Mouse (Mus musculus) adrenal gland, postnatal 4 days (tissue): ENCODE data around the gene Tcp10c. TPM values are rescaled to one million over a fixed set of nuclear protein-coding genes. Genes with fewer than 3 reads are reported as not detected.
"Not testable (repeated sequence)": the region's sequence is repeated elsewhere in the genome, so short reads cannot be mapped to it uniquely, and the experiment has no call there.

Source experiments
- DNase-seq, 2 experiments: peaks; one replicate each; pipeline ENCODE4 v3.0.0; 2021 to 2022; ENCODE audit warnings: low spot score in 2 of 2, mixed read lengths in 2 of 2
- total RNA-seq, 2 experiments: library from RNA; stranded (reverse); gene quantifications; 2 replicates each; pipeline ENCODE4 v1.2.3; 2021

Gene Tcp10c
- total RNA-seq, 2 experiments from 2014 or later = not detected

DNA sequence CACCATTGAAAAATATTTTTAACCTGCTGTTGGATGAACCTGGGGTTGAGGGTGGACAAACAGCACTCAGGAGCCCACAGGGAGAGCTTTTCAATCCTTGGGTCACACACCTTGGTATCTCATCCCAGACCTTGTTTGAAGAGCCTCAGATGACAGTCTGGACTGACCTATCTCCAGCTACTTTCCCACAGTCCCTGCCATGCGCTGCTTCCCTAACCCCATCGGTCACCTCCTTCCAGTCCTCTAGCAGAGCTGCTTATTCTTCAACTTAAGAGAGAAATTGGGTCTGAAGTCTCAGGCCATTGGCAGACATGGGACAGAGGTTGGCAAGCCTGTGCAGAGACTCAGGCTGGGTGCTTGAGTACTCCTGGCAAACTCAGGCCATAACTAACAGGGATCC lies 26.9 kb downstream of the Tcp10c start:
- DNase-seq = not testable (repeated sequence)

DNA sequence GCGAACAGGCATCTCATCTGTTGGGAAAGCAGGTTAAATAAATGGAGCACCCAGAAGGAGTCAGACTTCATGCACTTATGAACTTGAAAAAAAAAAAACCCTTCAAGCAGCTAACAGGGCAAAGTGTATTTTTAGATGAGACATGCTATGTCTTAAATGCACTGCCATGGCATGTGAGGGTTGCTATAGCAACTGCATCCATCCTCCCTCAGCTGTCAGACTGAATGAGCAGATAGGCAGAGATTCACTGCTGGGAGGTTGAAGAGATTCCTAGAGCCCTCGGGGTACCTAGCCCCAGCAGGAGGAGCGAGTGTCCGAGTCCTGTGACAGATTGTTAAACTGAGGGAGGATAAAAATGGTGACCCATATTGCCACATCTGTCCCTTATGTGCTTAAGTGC lies 36.6 kb downstream of the Tcp10c start:
- DNase-seq = not testable (repeated sequence)

DNA sequence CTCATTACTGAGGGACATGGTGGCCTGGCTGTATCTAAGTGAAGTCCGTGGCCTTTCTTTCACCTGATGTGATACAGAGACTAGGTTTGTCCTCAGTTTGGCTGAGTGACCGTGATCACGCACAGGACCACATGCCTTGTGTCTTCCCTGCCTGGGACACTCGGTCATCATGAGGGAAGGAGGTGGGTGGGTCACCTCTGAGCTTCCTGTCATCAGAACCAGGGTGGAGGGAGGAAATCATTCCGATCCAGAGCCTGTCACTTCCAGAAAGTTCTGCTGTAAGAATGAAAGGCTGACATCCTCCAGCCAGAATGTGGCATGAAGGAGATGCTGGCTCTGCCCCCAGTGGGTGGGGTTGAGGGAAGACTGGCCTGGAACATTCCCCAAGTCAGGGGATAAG lies 45.6 kb downstream of the Tcp10c start:
- DNase-seq = not testable (repeated sequence)

DNA sequence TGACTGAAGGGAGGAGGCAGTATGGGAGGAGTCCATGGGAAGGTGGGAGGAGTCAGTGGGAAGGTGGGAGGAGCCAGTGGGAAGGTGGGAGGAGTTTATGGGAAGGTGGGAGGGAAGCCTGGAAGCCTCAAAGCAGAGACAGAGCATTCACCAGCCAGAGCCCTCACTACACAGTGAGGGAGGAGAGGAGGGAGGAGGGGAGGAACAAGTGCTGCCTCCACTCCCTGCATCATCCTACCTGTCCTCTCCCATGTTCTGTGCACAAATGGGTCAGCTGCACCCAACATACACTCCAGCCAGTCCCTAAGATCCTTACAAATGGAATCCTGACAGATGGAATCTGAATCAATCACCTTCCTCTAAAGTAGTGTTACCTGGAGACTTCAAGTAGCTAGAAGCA lies 47.7 kb downstream of the Tcp10c start:
- DNase-seq = not testable (repeated sequence)

DNA sequence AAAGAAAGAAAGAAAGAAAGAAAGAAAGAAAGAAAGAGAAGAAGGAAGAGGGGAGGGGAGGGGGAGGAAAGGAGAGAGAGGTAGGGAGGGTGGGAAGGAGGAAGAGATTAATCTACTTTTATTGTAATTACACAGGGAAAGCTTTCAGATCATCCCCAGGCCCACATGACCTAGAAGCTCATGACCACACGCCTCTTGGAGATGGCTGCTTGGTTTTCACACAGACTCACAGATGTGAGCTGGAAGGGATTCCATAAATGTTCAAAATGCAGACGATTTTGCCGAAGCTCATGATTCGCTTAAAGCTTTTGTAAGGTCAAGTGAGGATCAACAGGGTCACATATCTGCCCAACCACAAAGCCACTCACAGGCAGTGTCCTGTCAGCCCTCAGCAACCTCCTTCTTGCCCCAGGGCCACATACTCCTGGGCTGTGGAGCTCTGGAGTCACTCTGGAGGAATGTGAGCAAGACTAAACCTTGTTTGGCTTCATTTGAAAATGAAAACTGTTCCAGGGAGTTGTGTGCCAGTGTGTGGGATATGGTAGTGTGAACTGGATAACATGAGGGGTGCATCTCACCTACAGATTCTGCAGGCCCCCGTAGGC lies 49.3 kb downstream of the Tcp10c start:
- DNase-seq = not testable (repeated sequence)

DNA sequence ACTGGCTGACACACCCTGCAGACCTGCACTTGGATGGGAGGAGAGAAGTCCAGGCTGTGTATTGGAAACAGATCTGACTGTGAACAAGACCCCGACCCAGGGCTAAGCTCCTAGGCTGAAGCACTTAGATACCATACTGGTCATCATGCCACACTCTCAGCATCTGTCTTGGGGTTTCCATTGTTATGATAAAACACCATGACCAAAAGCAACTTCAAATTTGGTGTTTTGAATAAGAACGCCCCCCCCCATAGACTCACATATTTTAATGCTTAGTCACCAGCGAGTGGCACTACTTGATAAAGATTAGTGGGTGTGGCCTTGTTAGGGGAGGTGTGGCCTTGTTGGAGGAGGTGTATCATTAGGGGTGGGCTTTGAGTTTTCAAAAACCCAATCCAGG lies 51.7 kb downstream of the Tcp10c start:
- not testable (repeated sequence) for DNase-seq

DNA sequence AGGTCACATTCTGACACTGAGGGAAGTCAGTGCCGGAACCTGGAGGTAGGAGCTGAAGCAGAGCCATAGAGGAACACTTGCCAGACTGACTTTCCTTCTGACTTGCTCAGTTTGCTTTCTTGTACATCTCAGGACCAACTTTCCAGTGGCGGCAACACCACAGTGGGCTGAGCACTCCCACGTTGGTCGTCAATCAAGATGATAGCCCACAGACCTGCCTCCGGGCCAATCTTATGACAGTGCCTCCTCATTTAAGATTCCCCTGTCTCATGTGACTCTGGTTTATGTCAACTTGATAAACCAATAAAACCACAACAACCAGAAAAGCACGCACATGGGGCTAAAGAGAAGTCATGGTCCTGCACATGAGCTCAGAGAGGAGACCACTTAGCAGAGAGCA lies 52.3 kb downstream of the Tcp10c start:
- DNase-seq = not testable (repeated sequence)

DNA sequence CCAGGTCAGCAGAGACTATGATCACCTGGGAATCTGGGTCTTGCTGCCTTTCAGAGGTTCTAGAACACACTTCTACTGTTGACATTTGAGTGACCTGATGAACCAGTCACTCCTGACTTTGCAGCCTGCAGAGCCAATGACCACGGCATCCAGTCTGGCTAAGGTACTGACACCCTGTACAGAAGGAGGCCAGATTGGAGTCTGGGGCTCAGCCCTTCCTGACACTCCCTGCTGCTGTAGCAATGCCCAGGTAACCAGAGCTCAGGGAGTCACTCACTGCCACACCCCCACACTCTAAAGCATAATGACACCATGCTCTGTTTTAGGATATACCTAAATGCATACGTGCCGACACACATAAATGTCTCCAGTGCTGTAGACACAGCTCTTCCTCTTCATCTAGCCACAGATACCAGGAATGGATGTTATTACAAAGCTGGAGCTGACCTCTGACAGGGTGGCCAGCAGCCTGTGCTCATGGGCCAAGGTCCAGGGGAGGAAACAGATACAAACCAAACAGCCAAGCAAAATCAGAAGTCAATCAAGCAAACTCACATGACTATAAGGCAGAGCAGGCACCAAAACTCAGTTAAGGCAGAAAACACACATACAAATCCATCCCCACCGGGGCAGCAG lies 53.4 kb downstream of the Tcp10c start:
- not testable (repeated sequence) for DNase-seq

DNA sequence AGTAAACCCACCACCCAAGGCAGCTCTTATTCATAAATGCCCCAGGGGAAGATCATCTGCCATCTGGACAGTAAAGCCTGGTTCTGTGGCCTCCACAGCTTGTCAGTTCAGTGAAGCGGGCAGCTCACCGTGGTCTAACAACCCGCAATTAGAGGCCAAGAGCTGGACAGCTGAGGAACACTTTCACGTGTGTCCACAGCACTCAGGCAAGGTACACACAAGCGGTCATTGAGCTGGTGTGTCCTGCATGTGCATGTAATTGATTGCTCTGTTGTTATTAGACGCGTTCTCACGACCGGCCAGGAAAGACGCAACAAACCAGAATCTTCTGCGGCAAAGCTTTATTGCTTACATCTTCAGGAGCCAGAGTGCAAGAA lies 53.9 kb downstream of the Tcp10c start:
- not testable (repeated sequence) for DNase-seq

DNA sequence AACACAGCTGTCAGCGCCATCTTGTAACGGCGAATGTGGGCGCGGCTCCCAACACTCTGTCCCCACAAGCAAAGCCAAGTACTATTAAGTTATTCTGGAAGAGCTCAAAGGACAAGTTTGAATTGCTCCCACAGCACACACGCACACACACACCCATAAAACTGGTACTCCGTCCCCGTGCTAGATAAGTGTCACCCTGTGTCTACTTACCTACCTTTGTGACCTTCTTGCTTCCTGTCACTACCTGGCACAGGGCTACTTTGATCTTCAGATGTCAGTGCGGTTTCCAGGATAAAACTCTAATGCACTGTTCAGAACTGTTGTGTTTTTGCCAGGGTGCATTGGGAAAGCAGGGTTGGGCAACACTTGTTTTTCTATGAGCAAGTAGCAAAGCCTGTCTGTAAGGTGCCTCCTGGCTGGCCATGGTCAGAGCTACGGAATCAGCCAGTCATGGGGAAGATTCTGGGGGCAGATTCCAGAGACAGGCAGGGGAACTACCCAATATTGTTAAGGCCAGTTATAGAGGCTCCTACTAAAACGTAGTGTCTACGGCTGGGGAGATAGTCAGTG lies 66.7 kb downstream of the Tcp10c start:
- not testable (repeated sequence) for DNase-seq

DNA sequence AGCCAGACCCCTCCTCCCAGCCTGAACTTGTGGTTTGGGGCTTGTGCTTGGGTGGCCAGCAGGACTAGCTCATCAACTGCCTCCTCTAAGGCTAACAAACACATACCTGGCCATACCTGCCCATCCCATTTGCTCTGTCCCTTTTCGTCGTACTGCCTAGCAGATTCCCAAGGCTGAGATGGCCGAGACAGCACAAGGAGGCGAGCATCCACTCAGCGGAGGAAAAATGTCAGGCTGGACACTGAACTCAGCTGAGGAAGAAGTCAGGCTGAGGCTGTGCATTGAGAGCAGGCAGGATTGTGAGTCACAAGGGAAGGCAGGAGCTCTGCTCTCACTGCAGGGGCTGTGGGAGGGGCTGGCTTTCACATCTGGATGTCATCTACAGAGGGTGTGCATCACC lies 68.3 kb downstream of the Tcp10c start:
- DNase-seq = not testable (repeated sequence)

DNA sequence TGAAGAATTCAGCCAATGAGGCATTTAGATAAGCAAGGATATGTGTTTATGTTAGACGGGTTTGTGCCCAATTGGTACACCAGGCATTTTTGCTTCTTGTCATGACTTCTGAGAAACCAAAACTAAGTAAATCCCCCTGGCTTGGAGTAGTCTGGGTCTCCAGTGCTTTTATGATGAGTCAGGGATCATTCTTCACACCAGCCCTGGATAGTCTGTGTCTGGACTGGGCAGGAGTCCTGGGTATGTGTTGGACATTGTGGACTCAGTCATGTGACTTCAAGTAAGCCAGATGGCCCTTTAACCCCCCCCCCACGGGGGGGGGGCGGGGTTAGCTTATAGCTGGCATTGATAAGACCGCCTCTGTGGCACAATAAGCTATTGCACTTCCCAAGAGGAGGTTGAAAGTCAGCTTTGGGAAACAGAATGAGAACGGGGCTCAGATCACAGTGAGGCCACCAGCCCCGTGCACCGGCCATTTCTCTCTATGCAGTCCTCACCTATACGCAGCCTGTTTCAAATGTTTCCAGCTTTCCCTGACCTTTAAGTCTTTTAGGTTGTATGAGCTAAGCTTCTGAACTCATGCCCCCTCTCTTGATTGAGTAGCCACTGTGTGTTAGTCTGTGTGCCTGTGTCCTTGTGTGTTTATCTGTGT lies 69.1 kb downstream of the Tcp10c start:
- not testable (repeated sequence) for DNase-seq

DNA sequence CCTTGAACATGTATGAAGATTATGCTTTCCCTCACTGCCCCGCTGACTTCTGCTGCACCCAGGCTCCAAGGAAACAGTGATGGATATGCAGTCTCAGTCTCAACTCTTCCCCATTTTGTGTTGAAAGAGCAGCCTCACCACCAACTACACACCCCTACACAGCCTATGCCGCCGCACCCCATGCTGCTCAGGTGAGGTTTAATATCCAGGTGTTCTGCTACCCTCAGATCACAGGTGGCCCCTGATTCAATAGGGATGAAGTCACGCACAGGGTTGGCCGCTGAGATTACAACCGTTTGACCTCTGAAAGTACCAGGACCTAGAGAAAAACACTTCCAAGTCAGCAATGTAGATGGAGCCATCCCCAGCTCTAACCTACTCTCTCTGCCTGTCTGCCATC lies 69.9 kb downstream of the Tcp10c start:
- DNase-seq = not testable (repeated sequence)

DNA sequence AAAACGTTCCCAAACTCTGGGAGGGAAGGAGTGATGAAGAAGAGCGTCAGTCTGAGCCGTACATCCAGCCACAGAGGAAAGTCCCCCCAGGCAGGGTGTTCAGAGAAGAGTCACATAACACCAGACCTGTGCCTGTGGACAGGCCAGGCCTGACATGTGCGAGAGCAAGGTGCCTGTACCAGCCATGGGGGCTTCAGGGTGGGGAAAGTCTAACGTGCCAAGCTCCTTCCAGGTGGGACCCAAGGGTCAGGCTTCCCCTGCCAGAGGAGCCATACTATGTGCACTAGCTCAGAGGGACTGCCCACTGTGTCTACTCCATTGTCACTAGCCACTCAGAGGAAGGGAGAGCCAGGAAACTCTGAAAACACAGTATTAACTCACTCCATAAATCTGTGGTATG lies 71.3 kb downstream of the Tcp10c start:
- not testable (repeated sequence) for DNase-seq

DNA sequence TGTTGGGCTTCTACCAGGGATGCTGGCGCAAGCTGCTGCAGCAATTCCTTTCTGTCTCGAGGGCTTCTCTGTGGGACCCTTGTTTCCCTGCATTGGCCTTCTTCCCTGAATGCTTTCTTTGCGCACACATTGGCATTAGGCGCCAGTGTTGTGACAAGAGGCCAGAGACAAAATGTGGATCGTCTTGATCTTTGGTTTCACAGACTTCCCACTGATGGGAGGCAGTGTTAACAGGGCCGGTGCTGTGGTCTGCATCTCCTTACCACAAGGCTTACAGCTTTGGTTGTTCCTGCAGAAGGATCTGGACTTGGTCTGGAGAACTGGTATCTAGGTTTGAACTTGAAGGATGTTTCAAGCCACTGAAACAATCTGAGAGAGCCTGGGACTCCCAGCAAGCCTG lies 72.1 kb downstream of the Tcp10c start:
- DNase-seq = not testable (repeated sequence)

Other genes with a start within 250 kb of the Tcp10c start
- gene Unc93a, start 222.8 kb upstream of the Tcp10c start, total RNA-seq = under 1 TPM; 0.70 to 0.90 TPM
- gene Smok2a, start 133.4 kb upstream of the Tcp10c start, total RNA-seq = not detected
- gene Smok2b, start 124.3 kb upstream of the Tcp10c start, total RNA-seq = not detected